ENCODE assay signal across 22 mouse cellular contexts in genomic region chr2:181492206-181492605, GRCm38 (mm10). TPM values are rescaled to one million over a fixed set of nuclear protein-coding genes. Genes with fewer than 3 reads are reported as not detected.
A peak's percentile ranks its signal among the peaks of the same experiment; 100 is the strongest.
DNase-seq lines count a peak whose midpoint lies in the region; ATAC-seq lines count a peak whose summit lies in the region.
"Had no signal": no experiment of that assay in that cellular context is flagged by ENCODE, and none has a peak within 500 bp of the region (broad histone marks: within the 10 kb centered on the region; RNA-seq: fewer than 3 reads in every experiment).

No protein-coding gene starts in this region.

- peak overlapping the region; percentile 24 for H3K4me2 ChIP-seq in liver, embryonic 16.5 days (ENCODE audit: low read depth, low read length)
- no peak overlapping the region for H3K4me2 ChIP-seq in forebrain, embryonic 12.5 days
- H3K4me2 ChIP-seq in kidney, embryonic 15.5 days = no peak overlapping the region
- H3K4me2 ChIP-seq: forebrain, embryonic 13.5 days; heart, embryonic 15.5 days; midbrain, embryonic 15.5 days; neural tube, embryonic 15.5 days had no signal

- H3K9me3 ChIP-seq in liver, embryonic 16.5 days (replicated peaks; ENCODE audit: control insufficient read depth, low read length) = no peaks in the 10 kb centered on the region
- no peaks in the 10 kb centered on the region for H3K9me3 ChIP-seq in forebrain, embryonic 12.5 days
- no peaks in the 10 kb centered on the region for H3K9me3 ChIP-seq in kidney, embryonic 15.5 days (replicated peaks)
- H3K9me3 ChIP-seq: forebrain, embryonic 13.5 days; heart, embryonic 15.5 days; hindbrain, embryonic 10.5 days; megakaryocyte, embryonic 14.5 days; midbrain, embryonic 15.5 days; neural tube, embryonic 15.5 days had no signal

- no peak overlapping the region for H3K4me3 ChIP-seq in liver, embryonic 16.5 days (ENCODE audit: low read depth, low read length)
- no peak overlapping the region for H3K4me3 ChIP-seq in forebrain, embryonic 12.5 days (replicated peaks)
- H3K4me3 ChIP-seq in kidney, embryonic 15.5 days (replicated peaks) = no peak overlapping the region
- H3K4me3 ChIP-seq: forebrain, embryonic 13.5 days; heart, embryonic 15.5 days; hindbrain, embryonic 10.5 days; midbrain, embryonic 15.5 days; myocyte; neural tube, embryonic 15.5 days had no signal

- WGBS in liver, embryonic 16.5 days (ENCODE audit: insufficient replicate concordance) = 15% methylated on average over 3 of the region's 3 CpGs
- 40% methylated on average over 3 of the region's 3 CpGs for WGBS in forebrain, embryonic 12.5 days
- WGBS in kidney, embryonic 15.5 days = 41% methylated on average over 3 of the region's 3 CpGs

- ATAC-seq in common myeloid progenitor, adult 5-6 weeks (replicated peaks; ENCODE audit: low read depth, poor library complexity, severe bottlenecking) = peak; percentile 20
- ATAC-seq in liver, embryonic 16.5 days (ENCODE audit: low read depth) = no peak
- ATAC-seq in forebrain, embryonic 12.5 days (ENCODE audit: low FRiP score) = no peak
- ATAC-seq in kidney, embryonic 15.5 days (replicated peaks; ENCODE audit: low FRiP score) = no peak
- ATAC-seq: forebrain, embryonic 13.5 days; midbrain, embryonic 15.5 days had no signal

- H3K27ac ChIP-seq in liver, embryonic 16.5 days (ENCODE audit: low read length) = no peak overlapping the region
- H3K27ac ChIP-seq in forebrain, embryonic 12.5 days = no peak overlapping the region
- H3K27ac ChIP-seq in kidney, embryonic 15.5 days = no peak overlapping the region
- H3K27ac ChIP-seq: forebrain, embryonic 13.5 days; heart, embryonic 15.5 days; hindbrain, embryonic 10.5 days; midbrain, embryonic 15.5 days; neural tube, embryonic 15.5 days had no signal

- no peak overlapping the region for H3K9ac ChIP-seq in liver, embryonic 16.5 days (ENCODE audit: low read depth, low read length)
- no peak overlapping the region for H3K9ac ChIP-seq in forebrain, embryonic 12.5 days
- no peak overlapping the region for H3K9ac ChIP-seq in kidney, embryonic 15.5 days
- H3K9ac ChIP-seq: forebrain, embryonic 13.5 days; heart, embryonic 15.5 days; midbrain, embryonic 15.5 days; neural tube, embryonic 15.5 days had no signal

- peak; percentile 26 to 47 for DNase-seq in spleen, postnatal 36 days (ENCODE audit: low spot score in 2 of 2)
- DNase-seq in spleen, postnatal 10 days (ENCODE audit: low spot score in 2 of 2) = no peak
- no peak for DNase-seq in cerebellum, adult 11-12 months
- DNase-seq: cerebellum, adult 18-20 months; gastrocnemius, postnatal 14 days; left cerebral cortex, postnatal 4 days had no signal

- no peaks in the 10 kb centered on the region for H3K27me3 ChIP-seq in liver, embryonic 16.5 days (ENCODE audit: control insufficient read depth, insufficient read depth, low read depth, low read length)
- H3K27me3 ChIP-seq in forebrain, embryonic 12.5 days = no peaks in the 10 kb centered on the region
- no peaks in the 10 kb centered on the region for H3K27me3 ChIP-seq in kidney, embryonic 15.5 days
- H3K27me3 ChIP-seq: forebrain, embryonic 13.5 days; heart, embryonic 15.5 days; midbrain, embryonic 15.5 days; neural tube, embryonic 15.5 days had no signal

- H3K4me1 ChIP-seq in liver, embryonic 16.5 days (ENCODE audit: control insufficient read depth, low read depth, low read length) = peaks cover 14% of the 10 kb centered on the region
- peaks cover 6% of the 10 kb centered on the region for H3K4me1 ChIP-seq in forebrain, embryonic 12.5 days
- peaks cover 33% of the 10 kb centered on the region for H3K4me1 ChIP-seq in kidney, embryonic 15.5 days

- H3K36me3 ChIP-seq in liver, embryonic 16.5 days (ENCODE audit: control insufficient read depth, insufficient read depth) = no peaks in the 10 kb centered on the region
- H3K36me3 ChIP-seq in forebrain, embryonic 12.5 days (replicated peaks) = no peaks in the 10 kb centered on the region
- no peaks in the 10 kb centered on the region for H3K36me3 ChIP-seq in kidney, embryonic 15.5 days
- H3K36me3 ChIP-seq: heart, embryonic 15.5 days; hindbrain, embryonic 10.5 days; midbrain, embryonic 15.5 days; neural tube, embryonic 15.5 days had no signal

RNA-seq across cellular contexts. Expression of gene Abhd16b, which starts 0.8 kb away (rescaled TPM):
- total RNA-seq in common myeloid progenitor, adult 5-6 weeks (2017) = not detected in 2 replicates
- 0.09 TPM in 1 of 2 replicates, not detected in the other for polyA plus RNA-seq in liver, embryonic 16.5 days (2015; fragmentation: Nextera tagmentation; extraction: Ambion mirVana)
- polyA plus RNA-seq in forebrain, embryonic 12.5 days (2016; fragmentation: Nextera tagmentation; extraction: Ambion mirVana) = 0.10 TPM in 1 of 2 replicates, not detected in the other
- polyA plus RNA-seq in kidney, embryonic 15.5 days (2015; fragmentation: Nextera tagmentation; extraction: Ambion mirVana) = 0.30 TPM in 1 of 2 replicates, not detected in the other
- total RNA-seq: adrenal gland, postnatal 36 days; gastrocnemius, postnatal 14 days; heart, adult 8-10 months; layer of hippocampus, adult 8-10 months; left cerebral cortex, postnatal 4 days; liver, adult 2 months had no signal
- polyA plus RNA-seq: forebrain, embryonic 13.5 days; frontal cortex, adult 2 months; liver, adult 2 months had no signal

RNA-seq across cellular contexts. Expression of gene Tpd52l2, which starts 4.7 kb away (rescaled TPM):
- 148 and 155 TPM in 2 replicates for total RNA-seq in common myeloid progenitor, adult 5-6 weeks (2017)
- polyA plus RNA-seq in liver, embryonic 16.5 days (2015; fragmentation: Nextera tagmentation; extraction: Ambion mirVana) = 62.7 and 69.3 TPM in 2 replicates
- 133 and 134 TPM in 2 replicates for polyA plus RNA-seq in forebrain, embryonic 12.5 days (2016; fragmentation: Nextera tagmentation; extraction: Ambion mirVana)
- 162 and 169 TPM in 2 replicates for polyA plus RNA-seq in kidney, embryonic 15.5 days (2015; fragmentation: Nextera tagmentation; extraction: Ambion mirVana)

RNA-seq across cellular contexts. Expression of gene Dnajc5, which starts 28.1 kb away (rescaled TPM):
- 30.1 and 31.7 TPM in 2 replicates for total RNA-seq in common myeloid progenitor, adult 5-6 weeks (2017)
- polyA plus RNA-seq in liver, embryonic 16.5 days (2015; fragmentation: Nextera tagmentation; extraction: Ambion mirVana) = 26.4 and 27.3 TPM in 2 replicates
- polyA plus RNA-seq in forebrain, embryonic 12.5 days (2016; fragmentation: Nextera tagmentation; extraction: Ambion mirVana) = 129 and 134 TPM in 2 replicates
- 84.4 and 88.6 TPM in 2 replicates for polyA plus RNA-seq in kidney, embryonic 15.5 days (2015; fragmentation: Nextera tagmentation; extraction: Ambion mirVana)

RNA-seq across cellular contexts. Expression of gene Zbtb46, which starts 33.0 kb away (rescaled TPM):
- total RNA-seq in common myeloid progenitor, adult 5-6 weeks (2017) = 7.5 and 8.9 TPM in 2 replicates
- 7.0 and 7.5 TPM in 2 replicates for polyA plus RNA-seq in liver, embryonic 16.5 days (2015; fragmentation: Nextera tagmentation; extraction: Ambion mirVana)
- polyA plus RNA-seq in forebrain, embryonic 12.5 days (2016; fragmentation: Nextera tagmentation; extraction: Ambion mirVana) = 14.4 and 16.1 TPM in 2 replicates
- polyA plus RNA-seq in kidney, embryonic 15.5 days (2015; fragmentation: Nextera tagmentation; extraction: Ambion mirVana) = 25.5 and 28.0 TPM in 2 replicates

Comparison
In these comparisons a context has a peak if more than half of its experiments do, and no peak if none do; other contexts are left out.
1. DNase-seq: peak in spleen, postnatal 36 days (2 of 2); none in spleen, postnatal 10 days (0 of 2) and cerebellum, adult 11-12 months (single experiment).